Mouse (Mus musculus) layer of hippocampus, postnatal 36 days (tissue): ENCODE results near the gene Rwdd1. TPM values are rescaled to one million over a fixed set of nuclear protein-coding genes. Genes with fewer than 3 reads are reported as not detected.

ENCODE experiments used
- total RNA-seq, 2 experiments: library from RNA; stranded (reverse); gene quantifications; 2 replicates each; pipeline ENCODE4 v1.2.3; 2021

The Rwdd1 gene
- total RNA-seq, 2 experiments from 2014 or later = 101 to 103 TPM

Other genes with a start within 250 kb of the Rwdd1 start
- 1 to 10 TPM in 1 of 2 experiments, under 1 TPM in 1; 0.71 to 2.0 TPM for gene Sult3a2, start 232.9 kb downstream of the Rwdd1 start, total RNA-seq
- not detected for gene Sult3a1, start 161.9 kb downstream of the Rwdd1 start, total RNA-seq
- gene Rsph4a, start 114.5 kb downstream of the Rwdd1 start, total RNA-seq = 1 to 10 TPM; 4.2 to 4.4 TPM
- 10 to 100 TPM; 15.1 to 16.8 TPM for gene Zup1, start 68.4 kb downstream of the Rwdd1 start, total RNA-seq
- gene Trappc3l, start 18.0 kb upstream of the Rwdd1 start, total RNA-seq = not detected
- gene Calhm4, start 24.7 kb upstream of the Rwdd1 start, total RNA-seq = not detected
- 1 to 10 TPM; 3.4 to 4.3 TPM for gene Calhm5, start 76.9 kb upstream of the Rwdd1 start, total RNA-seq
- gene Calhm6, start 108.4 kb upstream of the Rwdd1 start, total RNA-seq = not detected
- 1 to 10 TPM; 7.8 TPM for gene Dse, start 188.1 kb upstream of the Rwdd1 start, total RNA-seq